Mouse (Mus musculus): ENCODE data around the gene Nr1h2. TPM values are rescaled to one million over a fixed set of nuclear protein-coding genes. Genes with fewer than 3 reads are reported as not detected.

Nr1h2 gene
- polyA plus RNA-seq, 1 experiment from 2014 or later = 93.1 TPM

- H3K27ac ChIP-seq (ENCODE audit: low read length) = no peak overlapping the region
- H3K4me3 ChIP-seq (ENCODE audit: low read length) = peak overlapping the region; percentile 10; the same call in 1 of the 2 replicates
- no peaks in the 10 kb centered on the region for H3K9me3 ChIP-seq (ENCODE audit: low read length)
- peaks cover 23% of the 10 kb centered on the region; the same call in 1 of the 2 replicates for H3K27me3 ChIP-seq (ENCODE audit: insufficient read depth, low read length)
- 15% methylated on average over 22 of the region's 22 CpGs for WGBS
- peak overlapping the region; percentile 33 for H3K9ac ChIP-seq (replicated peaks; ENCODE audit: low read length)
- peak overlapping the region; percentile 38 for H3K4me2 ChIP-seq (replicated peaks; ENCODE audit: low read depth, low read length)
- peak; percentile 32; the same call in 1 of the 2 replicates for ATAC-seq (ENCODE audit: low FRiP score, low TSS enrichment)
- H3K4me1 ChIP-seq (ENCODE audit: insufficient read depth, low read length) = peaks cover 16% of the 10 kb centered on the region; the same call in 1 of the 2 replicates
- no peaks in the 10 kb centered on the region for H3K36me3 ChIP-seq (ENCODE audit: insufficient read depth, low read length)
These were observed 28.5 kb downstream of the Nr1h2 start for GRCm38 (mm10) chr7:44525126-44525832.

GRCm38 (mm10) chr7:44524502-44524901 is 29.2 kb downstream of the Nr1h2 start, which contains the start of gene Mybpc2:
Gene Mybpc2, minus strand, starts transcription at chr7:44524656.
- no peak within 1 kb of the TSS for H3K27ac ChIP-seq (ENCODE audit: low read length)
- ATAC-seq (ENCODE audit: low FRiP score, low TSS enrichment) = no peak

GRCm38 (mm10) chr7:44523056-44523455 is 30.7 kb downstream of the Nr1h2 start:
- no peak overlapping the region for H3K9ac ChIP-seq (replicated peaks; ENCODE audit: low read length)
- H3K27ac ChIP-seq (ENCODE audit: low read length) = no peak overlapping the region
- H3K27me3 ChIP-seq (ENCODE audit: insufficient read depth, low read length) = peaks cover 23% of the 10 kb centered on the region; the same call in 1 of the 2 replicates
- no peaks in the 10 kb centered on the region for H3K36me3 ChIP-seq (ENCODE audit: insufficient read depth, low read length)
- 67% methylated on average over 2 of the region's 2 CpGs for WGBS
- ATAC-seq (ENCODE audit: low FRiP score, low TSS enrichment) = no peak
- H3K4me1 ChIP-seq (ENCODE audit: insufficient read depth, low read length) = peaks cover 16% of the 10 kb centered on the region; the same call in 1 of the 2 replicates
- H3K4me3 ChIP-seq (ENCODE audit: low read length) = no peak overlapping the region
- no peaks in the 10 kb centered on the region for H3K9me3 ChIP-seq (ENCODE audit: low read length)
- no peak overlapping the region for H3K4me2 ChIP-seq (replicated peaks; ENCODE audit: low read depth, low read length)

More at GRCm38 (mm10) chr7:44524502-44524901, 29.2 kb downstream of the Nr1h2 start, which contains the start of gene Mybpc2:
- Histone ChIP-seq H3K9ac (replicated peaks; ENCODE audit: low read length) (peak within 1 kb of the TSS; percentile 33), H3K9me3 (ENCODE audit: low read length) (no peaks in the 10 kb centered on the region), H3K36me3 (ENCODE audit: insufficient read depth, low read length) (no peaks in the 10 kb centered on the region), H3K4me2 (replicated peaks; ENCODE audit: low read depth, low read length) (peak within 1 kb of the TSS; percentile 38), H3K27me3 (ENCODE audit: insufficient read depth, low read length) (peaks cover 23% of the 10 kb centered on the region; the same call in 1 of the 2 replicates), H3K4me1 (ENCODE audit: insufficient read depth, low read length) (peaks cover 16% of the 10 kb centered on the region; the same call in 1 of the 2 replicates), H3K4me3 (ENCODE audit: low read length) (peak within 1 kb of the TSS; percentile 10; the same call in 1 of the 2 replicates)
- 30% methylated on average over 12 of the region's 12 CpGs for WGBS

GRCm38 (mm10) chr7:44521710-44522109 is 32.0 kb downstream of the Nr1h2 start:
- Histone ChIP-seq H3K9ac (replicated peaks; ENCODE audit: low read length) (no peak overlapping the region), H3K9me3 (ENCODE audit: low read length) (no peaks in the 10 kb centered on the region), H3K4me3 (ENCODE audit: low read length) (no peak overlapping the region), H3K27me3 (ENCODE audit: insufficient read depth, low read length) (peaks cover 29% of the 10 kb centered on the region; the same call in 1 of the 2 replicates), H3K4me1 (ENCODE audit: insufficient read depth, low read length) (peaks cover 12% of the 10 kb centered on the region; the same call in 1 of the 2 replicates), H3K36me3 (ENCODE audit: insufficient read depth, low read length) (no peaks in the 10 kb centered on the region), H3K27ac (ENCODE audit: low read length) (no peak overlapping the region), H3K4me2 (replicated peaks; ENCODE audit: low read depth, low read length) (peak overlapping the region; percentile 31)
- peak; percentile 71; the same call in 1 of the 2 replicates for ATAC-seq (ENCODE audit: low FRiP score, low TSS enrichment)
- 3% methylated on average over 20 of the region's 20 CpGs for WGBS

- no peaks in the 10 kb centered on the region for H3K9me3 ChIP-seq (ENCODE audit: low read length)
- H3K4me2 ChIP-seq (replicated peaks; ENCODE audit: low read depth, low read length) = no peak overlapping the region
- ATAC-seq (ENCODE audit: low FRiP score, low TSS enrichment) = no peak
- no peak overlapping the region for H3K4me3 ChIP-seq (ENCODE audit: low read length)
- H3K4me1 ChIP-seq (ENCODE audit: insufficient read depth, low read length) = peaks cover 12% of the 10 kb centered on the region; the same call in 1 of the 2 replicates
- no peaks in the 10 kb centered on the region for H3K36me3 ChIP-seq (ENCODE audit: insufficient read depth, low read length)
- H3K27ac ChIP-seq (ENCODE audit: low read length) = no peak overlapping the region
- H3K9ac ChIP-seq (replicated peaks; ENCODE audit: low read length) = no peak overlapping the region
- 50% methylated on average over 3 of the region's 3 CpGs for WGBS
- peaks cover 29% of the 10 kb centered on the region; the same call in 1 of the 2 replicates for H3K27me3 ChIP-seq (ENCODE audit: insufficient read depth, low read length)
These were observed 32.8 kb downstream of the Nr1h2 start for GRCm38 (mm10) chr7:44520990-44521389.

GRCm38 (mm10) chr7:44519240-44519913 is 34.4 kb downstream of the Nr1h2 start:
- Histone ChIP-seq H3K4me3 (ENCODE audit: low read length) (no peak overlapping the region), H3K4me2 (replicated peaks; ENCODE audit: low read depth, low read length) (no peak overlapping the region), H3K4me1 (ENCODE audit: insufficient read depth, low read length) (no peaks in the 10 kb centered on the region), H3K9me3 (ENCODE audit: low read length) (no peaks in the 10 kb centered on the region), H3K9ac (replicated peaks; ENCODE audit: low read length) (no peak overlapping the region), H3K27ac (ENCODE audit: low read length) (no peak overlapping the region), H3K36me3 (ENCODE audit: insufficient read depth, low read length) (no peaks in the 10 kb centered on the region), H3K27me3 (ENCODE audit: insufficient read depth, low read length) (peaks cover 24% of the 10 kb centered on the region; the same call in 1 of the 2 replicates)
- WGBS = 74% methylated on average over 9 of the region's 9 CpGs
- no peak for ATAC-seq (ENCODE audit: low FRiP score, low TSS enrichment)

- Histone ChIP-seq H3K27me3 (ENCODE audit: insufficient read depth, low read length) (peaks cover 6% of the 10 kb centered on the region; the same call in 1 of the 2 replicates), H3K4me2 (replicated peaks; ENCODE audit: low read depth, low read length) (no peak overlapping the region), H3K9me3 (ENCODE audit: low read length) (no peaks in the 10 kb centered on the region), H3K4me1 (ENCODE audit: insufficient read depth, low read length) (no peaks in the 10 kb centered on the region), H3K27ac (ENCODE audit: low read length) (no peak overlapping the region), H3K4me3 (ENCODE audit: low read length) (no peak overlapping the region), H3K36me3 (ENCODE audit: insufficient read depth, low read length) (no peaks in the 10 kb centered on the region), H3K9ac (replicated peaks; ENCODE audit: low read length) (no peak overlapping the region)
- no peak for ATAC-seq (ENCODE audit: low FRiP score, low TSS enrichment)
These were observed 46.3 kb downstream of the Nr1h2 start for GRCm38 (mm10) chr7:44507491-44507890.

- Histone ChIP-seq H3K4me1 (ENCODE audit: insufficient read depth, low read length) (no peaks in the 10 kb centered on the region), H3K9ac (replicated peaks; ENCODE audit: low read length) (no peak overlapping the region), H3K9me3 (ENCODE audit: low read length) (no peaks in the 10 kb centered on the region), H3K27ac (ENCODE audit: low read length) (no peak overlapping the region), H3K4me2 (replicated peaks; ENCODE audit: low read depth, low read length) (no peak overlapping the region), H3K4me3 (ENCODE audit: low read length) (no peak overlapping the region), H3K27me3 (ENCODE audit: insufficient read depth, low read length) (no peaks in the 10 kb centered on the region), H3K36me3 (ENCODE audit: insufficient read depth, low read length) (no peaks in the 10 kb centered on the region)
- WGBS = 38% methylated on average over 5 of the region's 5 CpGs
- no peak for ATAC-seq (ENCODE audit: low FRiP score, low TSS enrichment)
These were observed 52.1 kb downstream of the Nr1h2 start for GRCm38 (mm10) chr7:44501563-44502115.

GRCm38 (mm10) chr7:44500046-44500445 is 53.7 kb downstream of the Nr1h2 start:
- Histone ChIP-seq H3K4me2 (replicated peaks; ENCODE audit: low read depth, low read length) (no peak overlapping the region), H3K9me3 (ENCODE audit: low read length) (no peaks in the 10 kb centered on the region), H3K27ac (ENCODE audit: low read length) (no peak overlapping the region), H3K36me3 (ENCODE audit: insufficient read depth, low read length) (no peaks in the 10 kb centered on the region), H3K27me3 (ENCODE audit: insufficient read depth, low read length) (no peaks in the 10 kb centered on the region), H3K4me1 (ENCODE audit: insufficient read depth, low read length) (peaks cover 8% of the 10 kb centered on the region), H3K4me3 (ENCODE audit: low read length) (no peak overlapping the region), H3K9ac (replicated peaks; ENCODE audit: low read length) (no peak overlapping the region; the same call in 1 of the 2 replicates)
- no peak for ATAC-seq (ENCODE audit: low FRiP score, low TSS enrichment)
- WGBS = 61% methylated on average over 18 of the region's 20 CpGs

Measured in kidney, embryonic 16.5 days (tissue).